Mouse (Mus musculus): ENCODE measurements around the gene Fibin. TPM values are rescaled to one million over a fixed set of nuclear protein-coding genes. Genes with fewer than 3 reads are reported as not detected.

The Fibin gene
- total RNA-seq, 4 experiments from 2014 or later, result 5.9 to 8.9 (median 8.6) TPM

DNA sequence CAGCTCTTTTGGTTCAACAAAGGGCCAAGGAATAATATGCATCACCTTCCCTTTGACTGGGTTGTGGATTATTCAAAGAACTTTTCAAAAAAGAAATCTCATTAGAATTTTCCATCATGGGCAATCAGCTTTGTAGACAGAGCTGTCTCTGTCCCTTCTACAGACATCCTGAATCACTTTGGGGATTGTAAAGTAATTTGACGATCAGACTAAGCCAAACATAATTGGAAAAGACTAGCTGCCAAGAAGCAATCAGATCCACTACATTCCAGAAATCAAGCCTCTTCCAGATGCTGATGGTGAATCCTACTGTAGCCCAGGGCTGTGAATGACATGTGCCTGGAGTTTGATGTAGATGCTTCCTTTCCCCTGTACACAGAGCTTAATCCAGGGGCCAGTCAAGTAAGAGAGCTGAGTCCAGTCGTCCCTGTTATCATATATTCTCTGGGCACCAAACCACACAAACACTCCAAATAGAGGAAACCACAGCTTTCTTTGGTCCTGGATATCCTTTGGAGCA is 49.6 kb downstream of the Fibin start:
- no peak for DNase-seq

Other genes with a start within 250 kb of the Fibin start
- gene Bbox1, start 48.6 kb downstream of the Fibin start, total RNA-seq (2022), result not detected
- not detected for gene Slc5a12, start 234.1 kb upstream of the Fibin start, total RNA-seq (2022)

All from adrenal gland, adult 8-10 months (tissue).